Mouse (Mus musculus): ENCODE data around the gene Thsd7b. TPM values are rescaled to one million over a fixed set of nuclear protein-coding genes. Genes with fewer than 3 reads are reported as not detected.
"Not testable (repeated sequence)": the region's sequence is repeated elsewhere in the genome, so short reads cannot be mapped to it uniquely, and the experiment has no call there.

Gene Thsd7b
- polyA plus RNA-seq, 1 experiment = 0.20 TPM

DNA sequence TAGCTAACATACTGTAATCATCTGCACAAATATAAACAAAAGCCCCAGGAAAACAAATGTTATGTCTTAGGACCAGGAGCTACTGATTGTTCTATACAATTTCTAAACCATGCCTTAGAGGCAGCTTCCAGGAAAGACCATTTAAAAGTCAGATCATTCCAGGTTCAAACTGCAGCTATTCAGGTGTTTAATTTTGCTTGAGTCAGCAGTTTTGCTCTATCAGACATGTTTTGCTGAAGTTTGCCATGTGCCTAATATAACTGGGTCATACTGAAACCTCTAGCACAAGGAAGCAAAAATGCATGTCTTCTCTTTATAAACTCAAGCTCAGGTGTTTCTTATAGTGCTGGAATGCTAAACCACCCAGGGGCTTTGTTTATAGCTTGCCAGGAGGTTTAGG lies 893.1 kb downstream of the Thsd7b start:
- H3K4me3 ChIP-seq (ENCODE audit: low read depth, low read length) = no peak overlapping the region
- H3K4me1 ChIP-seq (ENCODE audit: control insufficient read depth, insufficient read depth, insufficient read length, low read length) = no peaks in the 10 kb centered on the region
- no peaks in the 10 kb centered on the region for H3K27me3 ChIP-seq (ENCODE audit: control insufficient read depth, insufficient read depth, low read length)
- no peaks in the 10 kb centered on the region for H3K36me3 ChIP-seq (ENCODE audit: control insufficient read depth, insufficient read depth, low read length)
- TF ChIP-seq POLR2A (IDR thresholded peaks at IDR 0.05; ENCODE audit: low read depth, low read length) (no peak), CTCF (IDR thresholded peaks at IDR 0.05; ENCODE audit: extremely low read depth, insufficient read length, insufficient replicate concordance, low read depth, low read length) (no peak)
- no peak overlapping the region for H3K27ac ChIP-seq (ENCODE audit: insufficient read depth, low read depth, low read length)

GRCm38 (mm10) chr1:130167260-130167659 lies 894.2 kb downstream of the Thsd7b start:
- WGBS = 67% methylated on average over 2 of the region's 2 CpGs

DNA sequence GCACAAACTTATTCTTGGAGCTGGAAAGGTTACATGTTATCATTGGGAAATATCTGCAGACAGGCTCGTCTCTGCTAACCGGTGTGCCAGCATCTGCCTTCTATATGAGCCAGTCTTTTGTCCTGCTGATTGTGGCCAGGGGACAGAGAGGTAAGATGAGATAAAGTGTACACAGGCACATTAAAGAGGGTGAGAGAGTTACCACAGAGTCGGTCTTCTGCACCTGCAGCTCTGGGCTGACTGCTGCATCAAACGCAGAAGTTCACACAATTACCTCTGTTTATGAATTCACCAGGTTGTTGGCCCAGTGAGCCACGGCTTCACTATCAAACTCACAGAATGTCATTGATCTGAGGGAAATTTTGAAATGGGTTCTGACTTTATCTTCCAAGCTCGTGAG lies 896.8 kb downstream of the Thsd7b start:
- TF ChIP-seq CTCF (IDR thresholded peaks at IDR 0.05; ENCODE audit: extremely low read depth, insufficient read length, insufficient replicate concordance, low read depth, low read length) = no peak
- no peak for TF ChIP-seq POLR2A (IDR thresholded peaks at IDR 0.05; ENCODE audit: low read depth, low read length)
- H3K4me1 ChIP-seq (ENCODE audit: control insufficient read depth, insufficient read depth, insufficient read length, low read length) = no peaks in the 10 kb centered on the region
- H3K4me3 ChIP-seq (ENCODE audit: low read depth, low read length) = no peak overlapping the region
- H3K27me3 ChIP-seq (ENCODE audit: control insufficient read depth, insufficient read depth, low read length) = no peaks in the 10 kb centered on the region
- H3K36me3 ChIP-seq (ENCODE audit: control insufficient read depth, insufficient read depth, low read length) = no peaks in the 10 kb centered on the region
- no peak overlapping the region for H3K27ac ChIP-seq (ENCODE audit: insufficient read depth, low read depth, low read length)
- 52% methylated on average over 6 of the region's 6 CpGs for whole genome bisulfite sequencing

More at GRCm38 (mm10) chr1:130167260-130167659, 894.2 kb downstream of the Thsd7b start:
- H3K4me1 ChIP-seq (ENCODE audit: control insufficient read depth, insufficient read depth, insufficient read length, low read length) = no peaks in the 10 kb centered on the region
- H3K4me3 ChIP-seq (ENCODE audit: low read depth, low read length) = no peak overlapping the region
- TF ChIP-seq POLR2A (IDR thresholded peaks at IDR 0.05; ENCODE audit: low read depth, low read length) (no peak), CTCF (IDR thresholded peaks at IDR 0.05; ENCODE audit: extremely low read depth, insufficient read length, insufficient replicate concordance, low read depth, low read length) (no peak)
- no peaks in the 10 kb centered on the region for H3K36me3 ChIP-seq (ENCODE audit: control insufficient read depth, insufficient read depth, low read length)
- H3K27me3 ChIP-seq (ENCODE audit: control insufficient read depth, insufficient read depth, low read length) = no peaks in the 10 kb centered on the region
- no peak overlapping the region for H3K27ac ChIP-seq (ENCODE audit: insufficient read depth, low read depth, low read length)

DNA sequence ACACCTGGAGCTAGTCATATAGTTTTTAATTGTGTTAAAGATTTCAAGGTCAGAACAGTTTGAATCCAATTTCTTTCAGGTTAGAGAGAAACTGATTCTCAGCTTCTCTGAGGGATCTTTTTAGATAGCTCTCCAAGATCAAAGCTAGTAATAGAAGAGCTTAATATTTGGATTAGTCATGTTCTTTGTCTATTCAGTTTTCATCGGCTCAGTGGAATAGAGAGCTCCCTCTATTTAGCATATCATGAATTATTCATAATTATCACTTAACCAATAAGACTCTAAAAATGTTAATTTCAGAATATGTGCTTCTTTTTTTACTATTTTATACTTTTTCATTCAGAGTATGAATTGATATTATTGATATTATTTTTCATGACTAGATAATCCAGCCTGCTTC lies 897.2 kb downstream of the Thsd7b start:
- Histone ChIP-seq H3K4me3 (ENCODE audit: low read depth, low read length) (no peak overlapping the region), H3K27me3 (ENCODE audit: control insufficient read depth, insufficient read depth, low read length) (no peaks in the 10 kb centered on the region), H3K36me3 (ENCODE audit: control insufficient read depth, insufficient read depth, low read length) (no peaks in the 10 kb centered on the region), H3K27ac (ENCODE audit: insufficient read depth, low read depth, low read length) (no peak overlapping the region), H3K4me1 (ENCODE audit: control insufficient read depth, insufficient read depth, insufficient read length, low read length) (no peaks in the 10 kb centered on the region)
- 72% methylated on average over 1 of the region's 1 CpGs for WGBS
- TF ChIP-seq CTCF (IDR thresholded peaks at IDR 0.05; ENCODE audit: extremely low read depth, insufficient read length, insufficient replicate concordance, low read depth, low read length) (no peak), POLR2A (IDR thresholded peaks at IDR 0.05; ENCODE audit: low read depth, low read length) (no peak)

- not testable (repeated sequence) for H3K4me3 ChIP-seq (ENCODE audit: low read depth, low read length); H3K36me3 ChIP-seq (ENCODE audit: control insufficient read depth, insufficient read depth, low read length); H3K27me3 ChIP-seq (ENCODE audit: control insufficient read depth, insufficient read depth, low read length); H3K27ac ChIP-seq (ENCODE audit: insufficient read depth, low read depth, low read length); H3K4me1 ChIP-seq (ENCODE audit: control insufficient read depth, insufficient read depth, insufficient read length, low read length)
- WGBS = 81% methylated on average over 7 of the region's 7 CpGs
Observed at GRCm38 (mm10) chr1:130186836-130187235, 913.7 kb downstream of the Thsd7b start.

DNA sequence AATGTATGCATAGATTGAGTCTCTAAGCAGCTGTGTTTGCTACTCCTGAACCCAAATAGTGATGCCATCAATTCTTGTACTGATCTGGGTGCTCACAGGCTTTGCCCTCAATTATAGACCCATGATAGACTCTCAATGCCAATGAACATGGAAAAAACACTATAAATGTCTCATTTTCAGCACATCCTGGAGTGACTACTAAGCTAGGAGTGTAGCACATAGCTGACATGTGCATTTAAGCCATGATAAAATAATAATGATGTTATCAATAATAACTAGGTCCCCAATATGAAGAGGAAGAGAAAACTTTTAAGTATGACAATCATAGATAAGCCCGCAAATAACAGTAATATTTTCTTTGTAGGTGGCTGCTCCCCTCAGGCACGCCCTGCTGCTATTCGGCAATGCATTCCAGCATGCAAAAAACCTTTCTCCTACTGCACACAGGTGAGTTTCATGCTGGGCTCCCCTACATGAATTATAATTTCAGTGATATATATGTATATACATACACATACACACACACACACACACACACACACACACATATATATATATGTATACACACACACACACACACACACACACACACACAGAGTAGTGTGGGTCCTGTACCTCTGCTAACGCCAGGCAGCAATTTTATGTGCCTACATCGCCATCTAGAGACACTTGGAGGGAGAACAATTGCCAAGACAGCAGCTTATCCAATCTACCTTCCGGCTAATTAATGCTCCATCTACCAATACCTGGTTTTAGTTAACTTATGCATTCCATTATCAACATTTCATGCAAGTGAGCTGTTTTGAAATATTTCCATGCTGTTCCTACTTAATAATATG lies 919.3 kb downstream of the Thsd7b start:
- Histone ChIP-seq H3K36me3 (ENCODE audit: control insufficient read depth, insufficient read depth, low read length) (no peaks in the 10 kb centered on the region), H3K4me3 (ENCODE audit: low read depth, low read length) (no peak overlapping the region), H3K27ac (ENCODE audit: insufficient read depth, low read depth, low read length) (no peak overlapping the region), H3K27me3 (ENCODE audit: control insufficient read depth, insufficient read depth, low read length) (no peaks in the 10 kb centered on the region), H3K4me1 (ENCODE audit: control insufficient read depth, insufficient read depth, insufficient read length, low read length) (no peaks in the 10 kb centered on the region)
- 33% methylated on average over 6 of the region's 6 CpGs for WGBS
- TF ChIP-seq CTCF (IDR thresholded peaks at IDR 0.05; ENCODE audit: extremely low read depth, insufficient read length, insufficient replicate concordance, low read depth, low read length) (no peak), POLR2A (IDR thresholded peaks at IDR 0.05; ENCODE audit: low read depth, low read length) (no peak)

- H3K27ac ChIP-seq (ENCODE audit: insufficient read depth, low read depth, low read length) = no peak overlapping the region
- 74% methylated on average over 3 of the region's 3 CpGs for WGBS
- H3K4me1 ChIP-seq (ENCODE audit: control insufficient read depth, insufficient read depth, insufficient read length, low read length) = no peaks in the 10 kb centered on the region
- H3K27me3 ChIP-seq (ENCODE audit: control insufficient read depth, insufficient read depth, low read length) = no peaks in the 10 kb centered on the region
- H3K36me3 ChIP-seq (ENCODE audit: control insufficient read depth, insufficient read depth, low read length) = no peaks in the 10 kb centered on the region
- H3K4me3 ChIP-seq (ENCODE audit: low read depth, low read length) = no peak overlapping the region
- TF ChIP-seq POLR2A (IDR thresholded peaks at IDR 0.05; ENCODE audit: low read depth, low read length) = no peak
- no peak for TF ChIP-seq CTCF (IDR thresholded peaks at IDR 0.05; ENCODE audit: extremely low read depth, insufficient read length, insufficient replicate concordance, low read depth, low read length)
Observed at GRCm38 (mm10) chr1:130217404-130217803, 944.3 kb downstream of the Thsd7b start.

Data from small intestine, adult 2 months (tissue).